Mouse (Mus musculus): ENCODE results near the gene Wdr48. TPM values are rescaled to one million over a fixed set of nuclear protein-coding genes. Genes with fewer than 3 reads are reported as not detected.

Wdr48 gene
- total RNA-seq (2021): 10 to 100 TPM; 61.7 to 66.8 TPM
- long read RNA-seq, transcript Wdr48-201 (19 exons, 3,845 nt): major isoform, 21 of 32 reads
- long read RNA-seq, partial matches to known transcripts: 8 of 32 reads
- long read RNA-seq, other reads (novel, unspliced or antisense): 2 of 32 reads

DNA sequence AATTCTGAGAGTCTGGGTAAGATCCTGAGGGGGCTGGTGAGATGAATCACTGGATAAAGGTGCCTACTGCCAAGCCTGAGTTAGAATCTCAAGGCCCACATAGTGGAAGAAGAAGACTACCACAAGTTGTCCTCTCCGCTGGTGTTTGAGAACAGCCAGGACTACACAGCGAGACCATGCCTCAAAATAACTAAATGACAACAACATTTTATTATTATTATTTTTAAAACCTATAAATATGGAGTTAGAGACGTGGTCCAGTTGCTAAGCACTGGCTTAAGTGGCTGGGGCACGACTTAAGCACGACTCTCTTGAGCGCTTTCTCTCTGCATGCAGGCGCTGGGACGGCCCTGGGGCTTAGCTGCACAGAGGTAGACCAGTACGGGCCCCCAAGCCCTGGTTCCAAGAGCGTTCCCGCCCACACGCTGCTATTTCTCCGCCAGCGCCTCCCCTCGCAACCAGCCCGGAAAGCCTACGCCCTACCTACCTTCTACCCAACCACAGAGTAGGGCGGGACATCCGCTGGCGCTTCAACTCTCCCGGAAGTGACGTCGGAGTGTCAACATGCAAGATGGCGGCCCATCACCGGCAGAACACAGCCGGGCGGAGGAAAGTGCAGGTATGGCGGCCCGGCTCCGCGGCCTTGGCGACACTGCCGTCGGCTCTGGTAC, at the start of gene Wdr48:
Gene Wdr48 (plus strand): TSS at position 540 of the 671 bp plus-strand sequence.
- peak; percentile 95 to 96 for DNase-seq (ENCODE audit: low spot score in 2 of 2)

- DNase-seq (ENCODE audit: low spot score in 2 of 2): no peak
These were observed 47.5 kb upstream of the Wdr48 start for GRCm38 (mm10) chr9:119847187-119847586.

DNA sequence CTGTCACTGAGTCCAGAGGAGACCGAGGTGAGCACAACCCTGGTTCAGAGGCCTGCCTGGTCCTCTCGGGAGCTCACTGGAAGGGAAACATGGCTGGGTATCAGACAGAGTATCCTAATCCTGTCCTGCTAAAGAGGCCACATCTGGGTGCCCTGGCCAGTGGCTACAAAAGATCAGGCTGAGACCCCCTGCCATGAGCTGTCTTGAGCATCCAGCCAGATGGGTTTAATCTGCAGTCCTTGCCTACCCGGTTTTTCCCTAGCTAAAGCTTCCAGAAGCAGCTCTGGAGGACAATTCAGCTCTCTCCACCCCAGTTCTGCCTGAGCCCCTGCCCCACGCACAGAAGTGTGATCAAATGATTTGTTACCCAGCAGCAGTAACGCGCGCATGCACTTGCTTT, 46.0 kb upstream of the Wdr48 start:
- DNase-seq (ENCODE audit: low spot score in 2 of 2): no peak

- peak in 1 of 2 experiments; percentile 23 for DNase-seq (ENCODE audit: low spot score in 2 of 2)
These were observed 45.5 kb upstream of the Wdr48 start for GRCm38 (mm10) chr9:119849214-119849613.

DNA sequence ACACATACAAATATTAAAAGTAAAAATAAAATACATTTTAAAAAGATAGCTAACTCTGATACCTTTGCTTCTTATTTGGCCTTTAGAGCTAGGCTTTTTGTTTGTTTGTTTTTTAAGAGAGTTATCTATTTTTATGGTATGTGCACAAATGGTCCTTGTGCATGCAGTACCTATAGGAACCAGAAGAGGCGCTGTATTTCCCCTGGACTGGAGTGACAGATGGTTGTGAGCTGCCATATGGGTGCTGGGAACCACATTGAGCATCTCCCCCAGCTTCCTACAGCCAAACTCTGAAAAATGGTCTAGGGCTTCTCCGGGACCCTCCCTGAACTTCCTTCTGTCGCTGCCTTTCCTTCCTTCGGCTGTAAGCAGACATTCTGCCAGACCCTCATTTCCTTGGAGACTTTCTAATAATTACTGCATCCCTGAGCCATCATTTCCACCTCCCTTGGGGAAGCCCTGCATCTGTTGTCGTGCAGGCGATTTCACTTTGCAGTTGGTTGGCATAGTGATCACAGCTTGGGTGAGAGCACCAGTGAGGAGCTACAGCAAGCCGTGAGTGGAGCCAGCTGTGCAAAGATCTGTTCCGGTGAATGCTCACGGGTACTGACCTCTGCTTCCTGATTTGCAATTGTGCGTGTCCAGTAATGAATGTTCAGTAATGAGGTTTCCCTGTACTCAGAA, 42.2 kb upstream of the Wdr48 start:
- peak; percentile 40 to 45 for DNase-seq (ENCODE audit: low spot score in 2 of 2)

DNA sequence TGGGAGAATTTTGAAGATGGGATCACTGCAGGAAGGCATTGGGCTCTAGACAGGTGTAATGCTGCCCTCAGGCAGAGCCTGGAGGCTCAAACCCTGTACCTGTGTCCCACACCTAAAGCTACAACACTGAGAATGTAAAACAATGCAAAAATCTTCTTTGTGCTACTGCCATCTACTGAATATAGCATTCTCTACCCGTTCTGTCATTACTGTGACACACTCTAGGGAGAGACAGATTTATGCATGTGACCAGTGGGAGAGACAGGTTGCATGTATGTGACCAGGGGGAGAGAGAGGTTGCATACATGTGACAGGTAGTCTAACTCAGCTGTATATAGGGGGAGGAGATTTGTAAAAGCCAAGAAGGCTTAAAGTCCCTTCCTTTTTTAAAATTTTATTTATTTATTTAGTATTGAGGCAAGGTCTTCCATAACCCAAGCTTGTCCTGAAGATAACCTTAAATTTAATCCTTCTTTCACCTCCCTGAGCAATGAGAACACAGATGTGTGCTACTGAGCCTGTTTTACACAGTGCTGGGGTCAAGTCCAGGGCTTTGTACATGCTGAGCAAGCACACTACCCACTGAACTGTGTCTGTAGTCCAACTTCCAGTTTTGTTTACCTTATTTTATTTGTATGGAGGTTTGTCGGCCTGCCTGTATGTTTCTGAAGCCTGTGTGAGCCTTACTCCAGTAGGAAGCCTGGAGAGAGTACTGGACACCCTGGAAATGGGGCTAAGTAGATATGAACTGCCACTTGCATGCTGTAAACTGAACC, 41.4 kb upstream of the Wdr48 start:
- no peak for DNase-seq (ENCODE audit: low spot score in 2 of 2)

DNA sequence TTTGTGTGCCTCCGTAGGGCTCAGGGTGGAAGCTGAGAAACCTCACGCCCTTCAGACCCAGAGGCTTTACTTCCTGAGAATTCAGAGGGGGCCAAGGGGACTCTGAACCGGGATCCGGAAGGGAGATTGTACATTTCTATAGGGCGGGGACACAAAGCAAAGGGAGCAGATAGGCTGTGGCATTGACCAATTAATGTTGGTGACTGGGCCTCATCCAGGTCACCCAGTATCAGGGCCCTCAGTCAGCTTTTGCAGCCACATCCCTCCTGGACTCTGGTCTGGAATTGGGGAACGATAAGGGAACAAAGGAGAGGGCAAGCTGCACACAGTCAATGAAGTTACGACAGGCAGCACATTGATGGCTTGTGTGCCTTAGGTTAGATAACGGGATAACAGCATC, 40.5 kb upstream of the Wdr48 start:
- DNase-seq (ENCODE audit: low spot score in 2 of 2): no peak

DNA sequence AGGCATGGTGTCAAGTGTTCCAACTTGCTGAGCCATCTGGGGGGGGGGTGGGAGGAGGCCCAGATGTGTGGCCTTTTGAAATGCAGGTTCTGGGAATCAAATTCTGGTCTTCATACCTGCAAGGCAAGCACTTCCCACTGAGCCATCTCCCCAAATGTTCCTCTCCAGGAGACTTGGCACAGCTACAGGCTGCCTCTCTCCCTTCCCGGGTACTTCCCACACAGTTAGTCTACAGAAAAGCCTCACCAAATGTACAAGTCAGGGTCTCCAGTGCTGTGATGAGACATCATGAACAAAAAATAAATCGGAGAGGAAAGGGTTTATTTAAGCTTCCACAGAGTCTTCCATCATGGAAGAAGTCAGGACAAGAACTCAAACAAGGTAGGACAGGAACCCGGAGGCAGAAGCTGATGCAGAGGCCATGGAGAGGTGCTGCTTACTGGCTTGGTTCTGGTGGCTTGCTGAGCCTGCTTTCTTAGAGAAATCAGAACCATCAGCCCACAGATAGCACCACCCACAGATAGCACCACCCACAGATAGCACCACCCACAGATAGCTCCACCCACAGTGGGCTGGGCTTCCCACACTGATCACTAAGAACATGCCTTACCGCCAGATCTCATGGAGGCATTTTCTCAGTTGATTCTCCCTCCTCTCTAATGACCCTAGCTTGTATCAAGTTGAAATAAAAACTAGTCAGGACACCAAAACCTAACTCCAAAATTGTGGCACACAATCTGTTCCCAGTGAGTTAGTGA, 7.4 kb upstream of the Wdr48 start:
- DNase-seq (ENCODE audit: low spot score in 2 of 2): no peak

DNA sequence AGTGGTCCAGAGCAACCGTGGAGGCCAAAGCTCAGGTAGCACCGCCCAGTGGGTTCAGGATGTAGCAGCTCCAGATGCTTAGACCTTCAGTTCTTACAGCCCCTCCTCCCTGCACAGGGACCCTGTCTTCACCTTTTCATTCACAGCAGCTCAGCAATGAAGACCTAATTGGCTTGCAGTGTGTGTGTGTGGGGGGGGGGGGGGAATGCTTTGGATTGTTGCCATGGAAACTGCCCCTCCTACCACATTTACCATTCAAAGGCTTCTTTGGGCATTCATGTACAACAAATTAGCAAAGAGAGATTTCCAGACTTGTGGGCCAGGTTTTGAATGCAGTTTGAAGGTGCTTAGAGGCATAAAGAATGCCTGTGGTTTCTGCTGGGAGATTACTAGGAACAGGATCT, 5.8 kb upstream of the Wdr48 start:
- no peak for DNase-seq (ENCODE audit: low spot score in 2 of 2)

- DNase-seq (ENCODE audit: low spot score in 2 of 2): no peak
These were observed 5.2 kb upstream of the Wdr48 start for GRCm38 (mm10) chr9:119889446-119889845.

DNA sequence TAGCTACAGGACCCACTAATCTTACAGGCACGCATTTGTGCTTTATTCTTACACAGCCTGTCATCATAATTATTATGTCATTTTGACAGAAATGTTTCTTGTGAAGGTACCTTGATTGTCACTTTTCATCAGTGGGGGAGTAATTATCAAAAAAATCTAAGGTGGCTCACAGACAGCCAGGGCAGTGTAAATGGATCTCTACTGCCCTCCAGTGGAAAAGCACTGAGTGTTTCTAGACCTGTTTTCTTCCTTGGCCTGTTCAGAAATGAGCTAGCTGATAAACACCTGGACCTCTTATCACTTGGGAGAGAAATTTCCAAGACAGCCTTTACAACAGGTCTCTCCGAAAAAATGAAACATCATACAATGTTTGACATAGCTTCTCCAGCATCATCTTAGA, 4.0 kb upstream of the Wdr48 start:
- peak; percentile 49 to 51 for DNase-seq (ENCODE audit: low spot score in 2 of 2)

DNA sequence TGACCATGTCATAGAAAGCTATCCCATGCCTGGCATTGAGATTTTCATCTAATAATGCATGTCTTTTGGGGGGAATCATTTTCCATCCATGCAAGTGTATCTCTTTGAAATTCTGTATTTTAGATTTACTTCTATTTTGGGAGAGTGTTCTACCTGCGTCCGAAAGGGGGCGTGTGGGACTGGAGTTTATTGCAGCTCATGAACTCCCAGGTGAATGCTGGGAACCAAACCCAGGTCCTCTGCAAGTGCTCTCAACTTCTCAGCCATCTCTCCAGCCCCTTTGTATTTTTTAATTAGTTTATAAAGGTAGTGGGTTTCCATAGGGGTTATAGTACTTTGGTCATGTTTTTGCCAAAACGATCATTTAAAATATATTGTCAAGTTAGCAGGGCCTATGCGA, 797 bp upstream of the Wdr48 start:
- no peak for DNase-seq (ENCODE audit: low spot score in 2 of 2)

GRCm38 (mm10) chr9:119895040-119895721, 503 bp downstream of the Wdr48 start:
- no peak for DNase-seq (ENCODE audit: low spot score in 2 of 2)

DNA sequence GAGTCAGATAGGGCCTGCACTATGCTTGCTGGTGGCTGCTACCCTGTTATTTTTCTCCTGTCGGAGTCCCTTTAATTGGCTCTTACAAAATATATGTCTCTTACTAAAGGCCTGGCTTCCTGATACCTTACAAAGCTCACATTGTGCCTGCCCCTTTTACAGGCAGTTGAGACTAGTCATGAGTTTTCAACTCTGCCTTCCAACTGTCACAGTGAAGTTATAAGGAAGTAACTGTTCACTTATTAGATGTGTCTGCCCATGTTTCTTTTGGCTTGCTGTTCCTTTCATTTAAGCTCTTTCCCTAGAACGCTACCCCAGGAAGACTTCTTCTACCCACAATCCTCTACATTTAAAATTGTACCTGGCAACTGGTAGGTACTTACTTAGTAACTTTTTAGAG, 4.8 kb downstream of the Wdr48 start:
- no peak for DNase-seq (ENCODE audit: low spot score in 2 of 2)

- no peak for DNase-seq (ENCODE audit: low spot score in 2 of 2)
These were observed 7.9 kb downstream of the Wdr48 start for GRCm38 (mm10) chr9:119902410-119903151.

DNA sequence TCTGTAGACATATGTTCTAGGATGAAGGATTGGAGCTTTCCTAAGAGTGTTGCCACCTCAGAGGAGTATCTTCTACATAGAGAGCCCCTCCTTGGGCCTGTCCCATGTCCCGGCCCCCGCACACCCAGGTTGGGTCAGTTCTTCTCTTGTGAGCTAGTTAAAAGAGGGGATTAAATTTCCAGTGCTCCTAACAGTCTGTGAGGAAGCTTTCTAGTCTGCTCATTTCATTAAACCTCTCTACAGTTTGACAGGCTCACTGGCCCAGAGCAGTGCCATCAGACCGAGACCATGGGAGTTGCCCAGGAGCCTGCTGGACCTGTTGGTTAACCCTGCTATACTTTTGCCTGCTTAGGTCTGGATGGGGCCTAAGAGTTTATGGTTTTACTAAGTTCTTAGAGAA, 14.0 kb downstream of the Wdr48 start:
- DNase-seq (ENCODE audit: low spot score in 2 of 2): no peak

- DNase-seq (ENCODE audit: low spot score in 2 of 2): no peak
These were observed 15.3 kb downstream of the Wdr48 start for GRCm38 (mm10) chr9:119909931-119910330.

- DNase-seq (ENCODE audit: low spot score in 2 of 2): no peak
These were observed 18.6 kb downstream of the Wdr48 start for GRCm38 (mm10) chr9:119913087-119913838.

DNA sequence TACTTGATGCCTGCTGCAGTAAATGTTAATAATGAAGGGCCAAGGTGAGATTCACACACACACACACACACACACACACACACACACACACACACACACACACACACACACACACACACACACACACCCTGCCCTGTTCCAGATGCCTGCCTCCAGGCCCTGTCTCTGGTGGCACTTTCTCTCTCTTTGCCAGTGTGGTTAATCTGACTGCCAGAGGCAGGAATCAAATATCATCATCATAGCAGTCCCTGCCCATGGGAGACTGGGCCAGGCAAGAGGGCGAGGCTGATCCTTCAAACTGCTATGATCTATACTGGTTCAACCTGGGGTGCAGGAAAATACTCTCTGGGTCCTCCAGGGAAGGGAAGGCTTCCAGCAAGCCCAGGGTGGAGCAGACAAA, 25.2 kb downstream of the Wdr48 start:
- no peak for DNase-seq (ENCODE audit: low spot score in 2 of 2)

Data from layer of hippocampus, postnatal 10 days (tissue).